Mouse (Mus musculus) embryo, embryonic 11.5 days (tissue): Measurements from ENCODE around the gene Adgrl3.

Experiments
- DNase-seq: peaks from one replicate; pipeline ENCODE4 v3.0.0-alpha.2; 2012; ENCODE audit warnings: low read depth, low spot score

Gene Adgrl3

GRCm38 (mm10) chr5:81019590-81020254 is at the start of gene Adgrl3:
Gene Adgrl3 (plus strand): TSS chr5:81020138.
- peak; percentile 76 for DNase-seq

DNA sequence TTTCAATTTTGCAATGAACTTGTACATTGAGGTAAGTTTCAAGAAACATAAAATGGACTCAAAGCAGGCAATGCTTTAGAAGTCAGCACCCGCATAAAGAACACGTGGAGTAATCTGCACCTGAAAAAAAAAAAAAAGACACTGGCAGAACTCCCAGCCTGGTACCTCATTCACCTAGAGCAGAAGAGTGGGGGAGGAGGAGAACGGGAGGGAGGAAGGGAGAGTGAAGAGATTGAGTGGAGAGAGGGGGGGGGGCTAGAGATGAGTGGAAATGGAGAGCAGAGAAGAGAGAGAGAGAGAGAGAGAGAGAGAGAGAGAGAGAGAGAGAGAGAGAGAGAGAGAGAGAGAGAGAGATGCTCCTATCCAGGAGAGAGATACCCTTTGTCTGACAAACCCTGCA is 772 bp upstream of the Adgrl3 start:
- DNase-seq: no peak

GRCm38 (mm10) chr5:81020281-81021005 is 505 bp downstream of the Adgrl3 start:
- peak; percentile 48 for DNase-seq

DNA sequence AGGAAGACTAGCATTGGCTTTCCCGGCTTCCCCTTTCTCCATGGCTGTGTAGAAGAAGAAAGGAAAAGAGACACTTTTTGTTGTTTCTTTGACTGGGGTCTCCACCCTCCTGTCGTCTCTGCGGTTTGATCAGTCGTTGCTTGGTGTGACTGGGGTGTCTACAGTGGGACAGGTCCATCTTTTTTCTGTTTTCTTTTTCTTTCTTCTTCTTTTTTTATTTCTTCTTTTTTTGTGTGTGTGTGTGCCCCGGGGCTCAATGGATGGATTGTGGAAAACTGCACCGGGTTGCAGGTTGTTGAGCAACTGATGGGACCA is 1.0 kb downstream of the Adgrl3 start:
- DNase-seq: no peak

GRCm38 (mm10) chr5:81021331-81021863 is 1.5 kb downstream of the Adgrl3 start:
- DNase-seq: no peak

GRCm38 (mm10) chr5:81021864-81022305 is 1.9 kb downstream of the Adgrl3 start:
- DNase-seq: no peak

GRCm38 (mm10) chr5:81022306-81023071 is 2.6 kb downstream of the Adgrl3 start:
- no peak for DNase-seq

- DNase-seq: no peak
Measured at GRCm38 (mm10) chr5:81023923-81024715, 4.2 kb downstream of the Adgrl3 start.

GRCm38 (mm10) chr5:81028875-81029274 is 8.9 kb downstream of the Adgrl3 start:
- DNase-seq: no peak

- no peak for DNase-seq
Measured at GRCm38 (mm10) chr5:81037091-81037490, 17.2 kb downstream of the Adgrl3 start.

DNA sequence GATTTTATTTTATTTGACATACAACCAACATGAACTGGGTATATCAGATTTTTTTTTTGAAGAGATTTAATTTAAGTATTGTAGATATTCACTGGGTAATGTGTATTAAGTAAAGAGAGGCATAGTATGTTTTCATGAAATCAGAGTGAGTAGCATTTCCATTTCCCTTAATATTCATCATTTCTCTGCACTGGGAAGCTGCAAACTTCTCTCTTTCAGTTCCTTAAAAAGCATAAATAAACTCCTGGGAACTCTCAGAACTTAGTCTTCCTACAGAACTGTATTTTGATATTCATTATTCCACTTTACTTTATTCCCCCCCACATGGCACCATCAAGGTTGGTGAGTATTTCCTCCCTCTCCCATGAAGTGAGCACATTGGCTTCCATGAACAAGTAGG is 23.9 kb downstream of the Adgrl3 start:
- no peak for DNase-seq

GRCm38 (mm10) chr5:81046128-81046527 is 26.2 kb downstream of the Adgrl3 start:
- DNase-seq: no peak

- no peak for DNase-seq
Measured at GRCm38 (mm10) chr5:81054628-81055027, 34.7 kb downstream of the Adgrl3 start.

- DNase-seq: no peak
Measured at GRCm38 (mm10) chr5:81055253-81055652, 35.3 kb downstream of the Adgrl3 start.

DNA sequence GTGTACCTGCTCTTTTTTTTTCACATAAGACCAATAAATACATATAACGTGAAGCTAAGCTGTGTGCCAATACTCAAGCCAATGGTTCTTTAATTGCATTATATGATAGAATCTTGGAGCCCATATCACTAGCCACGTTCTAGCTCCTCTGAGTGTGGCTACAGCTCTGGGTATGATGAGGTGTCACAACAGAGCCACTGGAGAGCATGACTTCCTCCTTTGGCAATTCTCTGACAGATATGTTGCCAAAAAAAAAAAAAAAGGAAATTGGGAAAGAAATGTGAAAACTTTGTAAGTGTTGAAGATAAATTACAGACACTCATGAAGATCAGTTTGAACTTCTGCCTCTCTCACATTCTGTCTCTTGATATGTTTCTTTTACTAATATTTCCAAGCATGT is 38.2 kb downstream of the Adgrl3 start:
- DNase-seq: no peak

- no peak for DNase-seq
Measured at GRCm38 (mm10) chr5:81060950-81061349, 41.0 kb downstream of the Adgrl3 start.

- DNase-seq: no peak
Measured at GRCm38 (mm10) chr5:81061386-81061785, 41.4 kb downstream of the Adgrl3 start.

- DNase-seq: no peak
Measured at GRCm38 (mm10) chr5:81064026-81064425, 44.1 kb downstream of the Adgrl3 start.

DNA sequence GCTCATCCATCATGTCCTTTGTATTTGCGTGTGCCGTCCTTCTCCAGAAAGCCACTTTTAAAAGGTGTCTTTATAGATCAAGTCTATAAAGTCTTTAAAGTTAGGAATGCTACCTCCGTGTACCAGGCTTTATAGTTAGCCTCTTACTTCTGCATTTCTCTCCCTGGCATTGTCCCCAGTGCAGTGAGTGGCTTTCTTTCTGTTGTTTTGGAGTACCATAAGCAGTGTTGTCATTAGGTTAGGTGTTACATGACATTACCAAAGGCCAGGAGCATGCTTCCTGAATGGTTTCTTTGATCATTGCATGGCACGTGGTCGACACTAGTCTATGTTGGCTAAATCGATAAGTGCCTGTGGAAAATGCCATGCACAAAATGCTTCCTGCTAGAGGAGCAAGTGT is 48.2 kb downstream of the Adgrl3 start:
- no peak for DNase-seq

GRCm38 (mm10) chr5:81068839-81069238 is 48.9 kb downstream of the Adgrl3 start:
- DNase-seq: no peak

- DNase-seq: no peak
Measured at GRCm38 (mm10) chr5:81072888-81073287, 53.0 kb downstream of the Adgrl3 start.

- DNase-seq: no peak
Measured at GRCm38 (mm10) chr5:81073875-81074274, 53.9 kb downstream of the Adgrl3 start.
